Mouse (Mus musculus): ENCODE measurements around the gene Mettl16.
"Not testable (repeated sequence)": the region's sequence is repeated elsewhere in the genome, so short reads cannot be mapped to it uniquely, and the experiment has no call there.

Mettl16 gene

DNA sequence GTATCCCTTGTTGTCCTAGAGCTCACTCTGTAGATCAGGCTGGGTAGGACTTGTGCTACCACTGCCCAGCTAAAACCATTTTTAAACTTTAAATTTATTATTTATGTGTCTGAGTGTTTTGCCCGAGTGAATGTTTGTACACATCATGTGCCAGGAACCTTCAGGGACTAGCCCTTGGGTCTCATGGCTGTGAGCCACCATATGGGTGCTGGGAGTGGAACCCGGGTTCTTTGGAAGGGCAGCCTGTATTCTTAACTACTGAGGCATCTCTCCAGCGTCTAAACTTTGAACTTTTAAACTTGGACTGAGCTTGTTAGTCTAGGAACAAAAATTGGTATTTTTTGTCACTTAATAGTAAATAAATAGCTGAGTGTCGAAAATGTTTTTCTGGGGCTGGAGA lies 22.2 kb downstream of the Mettl16 start:
- DNase-seq: no peak

DNA sequence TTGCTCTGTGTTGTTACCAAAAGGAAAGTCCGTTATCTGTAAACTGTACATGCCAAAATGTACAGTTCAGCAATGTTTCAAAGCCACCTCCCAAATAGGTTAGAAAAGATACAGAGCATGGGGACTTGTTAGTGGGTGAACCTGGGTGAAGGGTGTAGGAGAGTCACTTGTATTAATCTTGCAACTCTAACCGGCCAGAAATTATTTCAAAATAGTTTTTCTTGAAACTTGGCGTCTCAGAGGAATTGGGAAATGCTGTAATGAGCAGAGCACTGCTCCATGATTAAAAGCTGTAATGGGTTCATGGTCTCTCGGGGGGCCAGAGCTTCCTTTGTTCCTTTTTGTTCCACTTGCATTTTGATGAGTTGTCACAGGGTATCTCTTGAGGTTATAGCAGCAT lies 30.0 kb downstream of the Mettl16 start:
- no peak for DNase-seq

DNA sequence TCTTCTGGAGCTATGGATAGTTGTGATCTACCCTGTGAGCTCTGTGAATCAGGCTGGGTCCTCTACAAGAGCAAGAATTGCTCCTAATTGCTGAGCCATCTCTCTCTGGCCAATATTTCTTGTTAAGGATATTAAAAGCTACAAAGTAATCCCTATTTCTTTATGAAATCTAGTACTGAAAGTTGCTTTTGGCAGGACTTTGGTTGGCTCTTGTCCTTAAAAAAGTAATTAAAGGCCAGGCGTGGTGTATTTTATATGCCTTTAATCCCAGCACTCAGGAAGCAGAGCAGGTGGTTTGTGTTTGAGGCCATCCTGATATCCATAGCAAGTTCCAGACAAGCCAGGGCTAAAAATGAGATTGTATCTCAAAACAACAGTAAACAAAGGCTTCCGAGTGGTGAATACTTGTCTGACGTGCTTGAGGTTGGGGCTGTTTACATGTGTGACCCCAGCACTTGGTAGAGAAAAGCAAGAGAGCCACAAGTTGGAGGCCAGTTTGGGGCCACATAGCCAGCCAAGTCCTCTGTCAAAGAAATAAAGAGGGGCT lies 33.5 kb downstream of the Mettl16 start:
- no peak for DNase-seq

- no peak for DNase-seq
Observed at GRCm38 (mm10) chr11:74807246-74807882, 36.7 kb downstream of the Mettl16 start.

DNA sequence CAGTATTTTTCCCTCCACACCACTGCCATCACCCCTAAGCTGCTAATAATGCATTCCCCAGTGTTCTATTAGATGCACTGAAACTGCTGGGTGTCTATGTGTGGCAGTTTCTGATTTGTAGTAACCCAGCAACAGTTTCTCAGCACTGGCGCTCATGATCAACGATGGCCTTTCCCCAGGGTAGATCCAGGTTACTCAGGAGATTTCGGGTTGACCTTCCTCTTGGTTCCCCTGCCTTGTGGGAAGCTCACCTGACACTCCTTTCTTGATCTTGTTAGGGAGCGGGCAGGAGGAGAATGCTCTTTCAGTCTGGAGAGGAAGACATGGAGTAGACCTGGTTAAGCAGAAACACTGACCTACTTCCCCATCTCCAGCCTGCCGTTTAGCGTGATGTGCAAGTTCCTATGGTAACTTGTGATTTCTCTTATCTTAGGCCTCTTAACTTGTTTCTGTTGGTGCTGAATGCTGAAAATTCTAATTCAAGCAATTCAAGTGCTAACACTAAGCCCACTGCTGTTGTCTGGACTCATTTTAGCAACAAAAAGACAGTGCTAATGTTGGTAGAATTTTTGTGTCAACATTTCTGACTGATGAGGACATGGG lies 37.7 kb downstream of the Mettl16 start:
- no peak for DNase-seq

DNA sequence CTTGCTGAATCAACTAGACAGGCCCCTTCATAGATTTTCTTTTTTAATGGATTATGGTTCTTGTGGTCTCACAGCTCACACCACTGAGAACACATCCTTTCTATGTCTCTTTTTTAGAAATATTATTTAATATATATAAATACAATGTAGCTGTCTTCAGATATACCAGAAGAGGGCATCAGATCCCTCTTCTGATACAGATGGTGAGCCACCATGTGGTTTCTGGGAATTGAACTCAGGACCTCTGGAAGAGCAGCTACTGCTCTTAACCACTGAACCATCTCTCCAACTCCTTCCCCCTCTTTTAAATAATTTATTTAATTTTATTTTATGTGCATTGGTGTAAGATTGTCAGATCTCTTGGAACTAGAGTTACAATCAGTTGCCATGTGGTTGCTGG lies 39.5 kb downstream of the Mettl16 start:
- no peak for DNase-seq

- not testable (repeated sequence) for DNase-seq
Observed at GRCm38 (mm10) chr11:74811027-74811426, 40.4 kb downstream of the Mettl16 start.

- DNase-seq: no peak
Observed at GRCm38 (mm10) chr11:74811538-74811937, 40.9 kb downstream of the Mettl16 start.

GRCm38 (mm10) chr11:74815795-74816194 lies 45.2 kb downstream of the Mettl16 start:
- DNase-seq: no peak

GRCm38 (mm10) chr11:74820921-74821320 lies 50.3 kb downstream of the Mettl16 start:
- no peak for DNase-seq

- no peak for DNase-seq
Observed at GRCm38 (mm10) chr11:74821463-74821862, 50.8 kb downstream of the Mettl16 start.

DNA sequence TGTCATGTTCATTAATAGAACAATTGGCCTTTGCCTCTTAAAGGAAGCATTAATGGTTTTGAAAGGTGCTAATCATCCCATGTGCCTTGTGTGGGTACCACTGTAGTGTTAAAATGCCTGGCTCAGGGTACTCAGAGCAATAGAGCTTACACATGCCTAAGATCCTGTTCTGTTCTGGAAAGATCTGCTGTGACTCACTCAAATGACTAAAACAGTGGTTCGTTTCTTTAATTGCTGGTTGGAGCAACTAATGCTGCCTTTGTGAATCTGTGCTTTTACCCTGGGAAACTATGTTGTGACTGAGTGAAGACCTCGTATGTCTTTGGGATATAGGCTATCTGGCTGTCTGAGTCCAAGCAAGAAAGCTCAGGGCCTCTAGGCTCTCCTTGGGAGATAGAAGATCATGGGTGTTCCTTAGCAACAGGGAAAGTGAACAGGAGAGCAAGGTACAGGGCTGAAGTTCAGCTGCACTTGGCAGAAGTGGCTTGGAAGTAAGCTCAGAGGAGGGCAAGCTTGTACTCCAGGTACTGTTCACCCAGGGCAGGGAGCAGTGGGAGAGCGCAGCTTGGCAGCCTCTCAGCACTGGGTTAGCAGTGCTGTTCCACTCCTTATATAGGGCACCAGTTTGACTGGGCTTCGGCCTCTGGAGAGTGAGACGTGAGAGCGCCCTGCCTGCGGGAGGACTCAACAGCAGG lies 52.3 kb downstream of the Mettl16 start:
- peak; percentile 89 for DNase-seq

GRCm38 (mm10) chr11:74826151-74826550 lies 55.5 kb downstream of the Mettl16 start:
- DNase-seq: peak; percentile 61

- DNase-seq: peak; percentile 69
Observed at GRCm38 (mm10) chr11:74826702-74827101, 56.1 kb downstream of the Mettl16 start.

DNA sequence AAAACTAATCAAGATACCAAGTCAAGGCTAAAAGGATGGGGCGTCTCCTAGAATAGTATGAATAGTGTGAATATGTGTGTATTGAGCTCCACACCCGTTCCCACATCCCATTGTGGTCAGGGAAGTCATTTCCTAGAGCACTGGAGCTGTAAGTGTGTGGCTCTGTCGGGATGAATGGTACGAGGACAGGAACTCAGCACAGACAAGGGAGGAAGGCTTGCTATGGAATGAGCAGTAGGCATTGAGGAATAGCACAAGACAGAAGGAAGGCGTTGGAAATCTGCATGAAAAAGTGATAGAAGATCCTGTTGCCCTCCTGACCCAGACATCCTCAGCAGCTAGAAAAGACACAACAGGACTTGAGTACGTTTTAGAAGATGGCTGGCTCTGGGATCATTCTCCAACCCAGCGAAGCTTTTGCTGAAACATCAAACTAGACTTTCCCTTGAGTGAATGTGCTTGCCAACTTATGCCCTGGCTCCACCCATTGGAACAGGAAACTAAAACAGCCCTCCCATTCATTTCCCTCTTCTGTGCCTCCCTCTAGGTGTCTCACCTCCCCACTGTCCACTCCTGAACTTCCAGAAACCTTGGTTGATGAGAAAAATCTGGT lies 57.3 kb downstream of the Mettl16 start:
- DNase-seq: no peak

DNA sequence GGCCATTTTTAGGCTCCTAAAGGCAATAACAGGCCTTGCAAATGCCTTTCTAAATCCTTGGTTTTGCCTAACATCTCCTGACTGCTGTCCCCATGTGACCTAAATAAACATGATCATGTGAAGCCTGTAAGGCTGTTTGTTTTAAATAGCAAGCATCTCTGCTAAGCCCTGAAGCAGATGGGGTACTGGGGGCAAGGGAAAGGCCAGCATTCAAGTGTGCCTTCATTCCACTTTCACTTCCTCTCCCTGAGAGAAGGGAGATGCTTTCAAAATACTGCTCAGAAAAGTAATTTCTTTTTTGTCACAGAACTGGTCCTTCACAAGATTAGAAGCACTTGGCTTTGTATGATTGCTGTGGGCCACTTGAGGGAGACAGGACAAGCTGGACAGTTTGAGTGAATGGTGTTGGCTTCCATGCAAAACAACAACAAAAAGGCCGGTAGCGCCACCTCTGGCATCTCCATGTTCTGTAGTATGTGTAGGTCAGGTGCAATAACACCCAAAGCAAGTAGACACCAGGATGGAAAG lies 57.8 kb downstream of the Mettl16 start:
- no peak for DNase-seq

DNA sequence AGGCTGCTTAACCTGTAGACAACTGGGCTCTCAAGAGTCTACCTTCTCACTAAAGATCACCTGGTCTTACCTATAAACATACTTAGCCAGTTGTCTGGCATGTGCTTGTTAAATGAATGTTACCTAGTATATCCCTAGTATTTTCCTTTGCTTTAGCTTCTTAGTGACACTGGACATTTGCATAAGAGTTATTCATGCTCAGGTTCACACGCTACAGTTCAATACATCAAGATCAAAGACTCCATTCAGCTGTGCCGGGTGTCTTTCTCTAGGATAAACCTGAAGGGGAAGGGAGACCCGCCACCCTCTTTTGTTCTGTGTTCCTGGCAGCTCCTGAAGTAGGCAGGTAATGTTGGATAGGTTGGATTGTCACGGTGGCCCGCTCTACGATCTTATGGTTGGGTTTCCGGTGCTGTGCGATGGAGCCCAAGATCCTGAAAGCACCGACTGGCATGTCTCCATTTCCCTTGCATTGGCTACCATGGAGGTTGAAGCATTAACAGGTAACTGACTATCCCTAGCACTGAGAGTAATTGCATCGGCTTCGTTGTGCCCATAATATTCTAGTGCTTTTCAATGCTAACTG lies 58.4 kb downstream of the Mettl16 start:
- no peak for DNase-seq

DNA sequence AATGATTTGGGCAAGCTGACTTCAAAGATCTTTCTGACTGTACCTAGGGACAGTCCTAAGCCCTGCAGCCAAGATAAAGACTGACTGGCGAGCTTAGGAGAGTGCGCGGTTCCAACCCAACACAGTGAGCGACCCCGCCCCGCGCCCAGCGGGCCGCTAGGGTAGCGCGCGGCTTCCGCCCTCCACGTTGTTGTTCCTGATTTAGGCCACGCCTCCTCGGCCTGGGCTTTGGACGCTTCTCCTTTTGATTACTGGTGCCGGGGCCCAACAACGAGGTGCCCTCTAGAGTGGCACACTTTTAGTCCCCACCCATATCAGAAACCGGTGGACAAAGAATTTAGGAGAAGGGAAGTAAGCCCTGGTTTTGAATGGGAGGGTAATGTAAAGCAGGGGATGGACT lies 59.2 kb downstream of the Mettl16 start:
- no peak for DNase-seq

DNA sequence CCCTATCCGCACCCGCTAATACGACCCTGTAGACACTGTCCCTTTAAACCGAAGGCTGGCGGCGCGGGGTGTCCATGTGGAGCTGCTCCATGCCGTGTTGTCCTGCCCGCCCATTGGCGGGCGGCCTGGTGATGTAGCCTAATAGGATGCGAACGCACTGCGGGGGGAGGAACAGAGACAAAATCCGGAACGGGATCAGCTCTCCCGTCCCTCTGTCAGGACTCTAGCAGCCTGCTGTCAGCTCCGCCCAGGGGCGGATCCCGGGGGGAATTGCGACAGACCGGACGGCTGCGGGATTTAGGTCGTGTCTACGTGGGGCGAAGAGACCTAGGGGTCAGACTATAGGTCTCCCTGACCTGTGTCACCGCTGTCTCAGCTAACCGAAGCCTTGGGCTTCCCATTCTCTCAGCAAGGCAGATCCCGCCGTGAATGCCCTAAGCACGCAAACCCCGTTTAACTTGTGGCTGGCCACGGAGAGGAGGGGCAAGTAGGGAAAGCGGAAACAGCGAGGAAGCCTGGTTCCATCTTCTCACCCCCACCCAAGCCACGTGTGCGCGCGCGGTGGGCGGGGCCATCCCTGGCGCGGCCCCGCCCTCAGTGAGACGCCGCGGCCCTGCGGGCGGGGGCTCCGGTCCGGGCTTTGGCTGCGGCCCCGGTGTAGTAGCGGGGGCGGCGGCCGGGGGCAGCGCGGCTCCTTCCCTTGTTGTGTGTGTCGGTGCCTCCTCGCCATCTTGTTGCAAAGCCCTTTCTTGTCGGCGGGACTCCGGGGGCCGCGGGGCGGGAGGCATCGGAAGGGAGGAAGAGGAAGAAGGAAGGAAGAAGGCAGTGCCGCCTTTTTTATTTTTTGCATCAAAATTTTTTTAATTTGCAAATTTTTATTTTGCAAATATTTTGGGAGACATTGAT lies 59.9 kb downstream of the Mettl16 start, which contains the start of gene Mnt:
Mnt (plus strand) TSS at position 665 of the 906 bp plus-strand sequence.
- DNase-seq: peak; percentile 100

DNA sequence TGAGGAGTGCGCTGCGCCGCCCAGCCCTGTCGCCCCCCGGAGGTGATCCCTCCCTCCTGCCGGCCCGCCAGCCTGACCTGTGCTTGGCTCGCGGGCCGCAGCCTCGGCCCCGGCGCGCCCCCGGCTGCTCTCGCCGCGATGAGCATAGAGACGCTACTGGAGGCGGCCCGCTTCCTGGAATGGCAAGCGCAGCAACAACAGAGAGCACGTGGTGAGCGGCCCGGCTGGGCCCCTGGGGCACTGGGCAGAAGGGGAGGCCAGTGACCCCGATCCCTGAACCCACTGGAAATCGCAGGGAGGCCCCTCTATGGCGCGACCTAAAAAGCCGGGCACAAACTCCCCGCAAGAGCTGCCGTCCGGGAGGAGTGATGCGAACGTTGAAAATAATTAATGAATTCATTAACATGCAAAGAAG lies 60.6 kb downstream of the Mettl16 start:
- DNase-seq: peak; percentile 71

- DNase-seq: peak; percentile 100
Observed at GRCm38 (mm10) chr11:74831606-74832451, 61.2 kb downstream of the Mettl16 start.
